Mouse (Mus musculus) cortical plate, adult 2 months (tissue): ENCODE data around the gene Ppl.

Experiments used
- CTCF ChIP-seq: fragments of 200-500 bp; IDR thresholded peaks from 2 replicates; pipeline ENCODE4 v1.5.1; 2011; ENCODE audit warnings: mild to moderate bottlenecking, control low read depth, low read length; ENCODE audit not compliant: insufficient read depth; ENCODE audit errors: extremely low read depth
- POLR2A ChIP-seq: fragments of 200-500 bp; IDR thresholded peaks from 2 replicates; pipeline ENCODE4 v1.6.1; 2011; ENCODE audit warnings: mild to moderate bottlenecking, low read length, control low read depth; ENCODE audit not compliant: insufficient read depth; ENCODE audit errors: extremely low read depth

DNA sequence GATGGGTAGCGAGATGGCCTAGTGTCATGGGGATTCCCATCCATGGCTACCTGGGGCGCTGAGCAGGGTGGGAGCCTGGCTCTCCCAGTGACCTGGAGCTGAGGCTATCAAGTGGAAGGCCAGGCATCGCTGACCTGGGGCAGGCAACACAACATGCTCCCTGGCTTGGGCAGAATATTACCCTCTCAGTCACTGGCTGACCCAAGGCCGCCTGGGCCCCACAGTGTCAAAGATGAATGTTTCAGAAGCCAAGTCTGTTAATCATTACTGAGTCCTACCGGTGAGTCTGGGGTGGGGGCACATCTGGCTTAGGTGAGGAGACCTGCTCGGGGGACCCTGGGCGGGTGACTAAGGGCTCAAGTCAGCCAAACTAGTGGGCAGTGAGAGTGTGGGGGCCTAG is 22.3 kb downstream of the Ppl start:
- TF ChIP-seq CTCF (no peak), POLR2A (no peak)
